Mouse (Mus musculus) neural tube, embryonic 12.5 days (tissue): ENCODE data around the gene Mfap1b. TPM values are rescaled to one million over a fixed set of nuclear protein-coding genes. Genes with fewer than 3 reads are reported as not detected.
"Not testable (repeated sequence)": the region's sequence is repeated elsewhere in the genome, so short reads cannot be mapped to it uniquely, and the experiment has no call there.

Experiments
- ATAC-seq: fragments of 200-750 bp; cut with Nextera tagmentation; 2 replicates; pipeline ENCODE4 v1.8.0; 2017; ENCODE audit warnings: low read depth, mild to moderate bottlenecking, moderate TSS enrichment, moderate library complexity; ENCODE audit not compliant: low FRiP score
- H3K27ac ChIP-seq: fragments of 300-500 bp; sonication (generic); 2 replicates; pipeline ENCODE4 v1.5.1; 2016
- H3K27me3 ChIP-seq: fragments of 300-500 bp; sonication (generic); replicated peaks from 2 replicates; pipeline ENCODE4 v1.6.1; 2016; ENCODE audit warnings: mild to moderate bottlenecking
- H3K36me3 ChIP-seq: fragments of 300-500 bp; sonication (generic); 2 replicates; pipeline ENCODE4 v1.6.1; 2016; ENCODE audit warnings: mild to moderate bottlenecking
- H3K4me1 ChIP-seq: fragments of 300-500 bp; sonication (generic); 2 replicates; pipeline ENCODE4 v1.6.1; 2016
- H3K4me2 ChIP-seq: fragments of 300-500 bp; sonication (generic); replicated peaks from 2 replicates; pipeline ENCODE4 v1.6.1; 2016; ENCODE audit warnings: mild to moderate bottlenecking
- H3K4me3 ChIP-seq: fragments of 300-500 bp; sonication (generic); 2 replicates; pipeline ENCODE4 v1.5.1; 2016
- H3K9ac ChIP-seq: fragments of 300-500 bp; sonication (generic); 2 replicates; pipeline ENCODE4 v1.6.1; 2016; ENCODE audit warnings: mild to moderate bottlenecking
- H3K9me3 ChIP-seq: fragments of 300-500 bp; sonication (generic); 2 replicates; pipeline ENCODE4 v1.6.1; 2016; ENCODE audit warnings: mild to moderate bottlenecking
- WGBS: fragments of 180-500 bp; shearing (Covaris S2); methylation state at CpG from one replicate; pipeline ENCODE4 v1.1.7; 2016; 5-methylcytosine and 5-hydroxymethylcytosine counted together
- polyA plus RNA-seq: library from polyadenylated mRNA; unstranded; fragments of >200 nt; fragmentation: Nextera tagmentation; extraction: Ambion mirVana; gene quantifications from 2 replicates; pipeline ENCODE4 v1.2.1, GENCODE M21; 2016

The Mfap1b gene
- 74.2 and 77.8 TPM in 2 replicates for polyA plus RNA-seq

GRCm38 (mm10) chr2:121473301-121474179, at the start of gene Mfap1b:
Gene Mfap1b (minus strand): TSS chr2:121474067.
- H3K9me3 ChIP-seq, H3K27me3 ChIP-seq, H3K36me3 ChIP-seq, H3K27ac ChIP-seq, H3K4me1 ChIP-seq: not testable (repeated sequence)
- peak; percentile 92 for ATAC-seq
- Histone ChIP-seq H3K4me3 (peak within 1 kb of the TSS; percentile 61), H3K9ac (peak within 1 kb of the TSS; percentile 57), H3K4me2 (peak within 1 kb of the TSS; percentile 75)
- 6% methylated on average over 41 of the region's 41 CpGs for WGBS

GRCm38 (mm10) chr2:121522830-121523229, 49.0 kb upstream of the Mfap1b start:
- not testable (repeated sequence) for H3K9me3 ChIP-seq, H3K27ac ChIP-seq, H3K4me3 ChIP-seq, ATAC-seq, H3K27me3 ChIP-seq, H3K9ac ChIP-seq, H3K4me1 ChIP-seq, H3K4me2 ChIP-seq
- peaks cover 32% of the 10 kb centered on the region for H3K36me3 ChIP-seq
- 94% methylated on average over 3 of the region's 3 CpGs for WGBS

GRCm38 (mm10) chr2:121522006-121522405, 48.1 kb upstream of the Mfap1b start:
- WGBS: 94% methylated on average over 2 of the region's 2 CpGs
- no peak for ATAC-seq
- H3K9me3 ChIP-seq: no peaks in the 10 kb centered on the region
- H3K4me2 ChIP-seq: no peak overlapping the region
- no peak overlapping the region for H3K9ac ChIP-seq
- no peak overlapping the region for H3K27ac ChIP-seq
- no peak overlapping the region for H3K4me3 ChIP-seq
- no peaks in the 10 kb centered on the region for H3K4me1 ChIP-seq
- peaks cover 39% of the 10 kb centered on the region for H3K36me3 ChIP-seq
- no peaks in the 10 kb centered on the region for H3K27me3 ChIP-seq

GRCm38 (mm10) chr2:121518711-121519110, 44.8 kb upstream of the Mfap1b start:
- not testable (repeated sequence) for H3K4me3 ChIP-seq, ATAC-seq, H3K27me3 ChIP-seq, H3K9ac ChIP-seq, H3K9me3 ChIP-seq, H3K4me2 ChIP-seq, H3K4me1 ChIP-seq, H3K27ac ChIP-seq
- peaks cover 32% of the 10 kb centered on the region for H3K36me3 ChIP-seq
- 93% methylated on average over 4 of the region's 4 CpGs for WGBS

GRCm38 (mm10) chr2:121518106-121518505, 44.2 kb upstream of the Mfap1b start:
- Histone ChIP-seq H3K4me3 (no peak overlapping the region), H3K27ac (no peak overlapping the region), H3K4me1 (no peaks in the 10 kb centered on the region), H3K4me2 (no peak overlapping the region), H3K36me3 (peaks cover 32% of the 10 kb centered on the region), H3K9me3 (no peaks in the 10 kb centered on the region), H3K9ac (no peak overlapping the region), H3K27me3 (no peaks in the 10 kb centered on the region)
- no peak for ATAC-seq
- WGBS: 93% methylated on average over 5 of the region's 5 CpGs

GRCm38 (mm10) chr2:121514211-121514610, 40.3 kb upstream of the Mfap1b start:
- WGBS: 92% methylated on average over 4 of the region's 4 CpGs
- H3K9ac ChIP-seq: no peak overlapping the region
- no peaks in the 10 kb centered on the region for H3K4me1 ChIP-seq
- no peak overlapping the region for H3K4me2 ChIP-seq
- no peak overlapping the region for H3K4me3 ChIP-seq
- no peak for ATAC-seq
- H3K36me3 ChIP-seq: peaks cover 34% of the 10 kb centered on the region
- H3K27me3 ChIP-seq: no peaks in the 10 kb centered on the region
- H3K9me3 ChIP-seq: no peaks in the 10 kb centered on the region
- no peak overlapping the region for H3K27ac ChIP-seq

- H3K36me3 ChIP-seq: peaks cover 30% of the 10 kb centered on the region
- not testable (repeated sequence) for H3K4me2 ChIP-seq, ATAC-seq, H3K9ac ChIP-seq, H3K27me3 ChIP-seq, H3K9me3 ChIP-seq, H3K4me1 ChIP-seq, H3K27ac ChIP-seq, H3K4me3 ChIP-seq
- 97% methylated on average over 5 of the region's 5 CpGs for WGBS
These were observed 39.3 kb upstream of the Mfap1b start for GRCm38 (mm10) chr2:121512991-121513765.

GRCm38 (mm10) chr2:121511401-121511800, 37.5 kb upstream of the Mfap1b start:
- Histone ChIP-seq H3K4me3 (no peak overlapping the region), H3K27me3 (no peaks in the 10 kb centered on the region), H3K9ac (no peak overlapping the region), H3K36me3 (peaks cover 20% of the 10 kb centered on the region), H3K4me2 (no peak overlapping the region), H3K4me1 (peaks cover 13% of the 10 kb centered on the region), H3K9me3 (no peaks in the 10 kb centered on the region), H3K27ac (no peak overlapping the region)
- no peak for ATAC-seq
- WGBS: 95% methylated on average over 8 of the region's 8 CpGs

GRCm38 (mm10) chr2:121509584-121509983, 35.7 kb upstream of the Mfap1b start:
- ATAC-seq: peak; percentile 63; the same call in 1 of the 2 replicates
- Histone ChIP-seq H3K27me3 (no peaks in the 10 kb centered on the region), H3K9ac (0 out of 2 replicates have a peak overlapping the region, but pooled peaks have one; percentile 48), H3K9me3 (no peaks in the 10 kb centered on the region), H3K4me1 (peaks cover 15% of the 10 kb centered on the region), H3K36me3 (peaks cover 15% of the 10 kb centered on the region), H3K4me2 (peak overlapping the region; percentile 55), H3K4me3 (peak overlapping the region; percentile 23), H3K27ac (no peak overlapping the region)
- WGBS: 21% methylated on average over 16 of the region's 16 CpGs

- Histone ChIP-seq H3K9me3 (no peaks in the 10 kb centered on the region), H3K36me3 (peaks cover 11% of the 10 kb centered on the region), H3K4me1 (peaks cover 15% of the 10 kb centered on the region), H3K9ac (no peak overlapping the region), H3K4me2 (peak overlapping the region; percentile 74), H3K27ac (no peak overlapping the region), H3K4me3 (peak overlapping the region; percentile 58), H3K27me3 (no peaks in the 10 kb centered on the region)
- ATAC-seq: no peak
- WGBS: 96% methylated on average over 2 of the region's 2 CpGs
These were observed 34.1 kb upstream of the Mfap1b start for GRCm38 (mm10) chr2:121507951-121508330.

GRCm38 (mm10) chr2:121507173-121507950, 33.5 kb upstream of the Mfap1b start:
- no peak for ATAC-seq
- Histone ChIP-seq H3K4me2 (peak overlapping the region; percentile 74), H3K9me3 (no peaks in the 10 kb centered on the region), H3K27me3 (no peaks in the 10 kb centered on the region), H3K36me3 (peaks cover 13% of the 10 kb centered on the region), H3K27ac (no peak overlapping the region), H3K4me1 (peaks cover 15% of the 10 kb centered on the region), H3K9ac (peak overlapping the region; percentile 68; the same call in 1 of the 2 replicates), H3K4me3 (peak overlapping the region; percentile 58)
- WGBS: 35% methylated on average over 12 of the region's 12 CpGs
